Mouse (Mus musculus) left cerebral cortex, postnatal 10 days (tissue): ENCODE measurements around the gene Muc2. TPM values are rescaled to one million over a fixed set of nuclear protein-coding genes. Genes with fewer than 3 reads are reported as not detected.
"Not testable (repeated sequence)": the region's sequence is repeated elsewhere in the genome, so short reads cannot be mapped to it uniquely, and the experiment has no call there.

ENCODE experiments used
- DNase-seq, 2 experiments: peaks; one replicate each; pipeline ENCODE4 v3.0.0; 2021 to 2022; ENCODE audit warnings: low spot score in 2 of 2, mixed read lengths in 1 of 2; ENCODE audit errors: extremely low spot score in 1 of 2
- intact Hi-C: fragments of 180-260 bp; cut with DNase I; formaldehyde crosslinking; loops from one replicate; pipeline ENCODE4 v1.15.1; 2025
- total RNA-seq, 2 experiments: library from RNA; stranded (reverse); gene quantifications; 2 replicates each; pipeline ENCODE4 v1.2.3; 2021

Muc2 gene
- total RNA-seq: under 1 TPM; 0.34 to 0.55 TPM

GRCm38 (mm10) chr7:141690040-141690439 is at the start of gene Muc2:
Gene Muc2 (plus strand): TSS chr7:141690340.
- intact Hi-C loops: no loop called here
- DNase-seq: no peak

- intact Hi-C loops: no loop called here
- no peak for DNase-seq
These were observed 47.8 kb upstream of the Muc2 start for GRCm38 (mm10) chr7:141642375-141642774.

- intact Hi-C loops: no loop called here
- no peak for DNase-seq
These were observed 47.0 kb upstream of the Muc2 start for GRCm38 (mm10) chr7:141643160-141643559.

- intact Hi-C loops: no loop called here
- DNase-seq: peak in 1 of 2 experiments; percentile 50
These were observed 43.1 kb upstream of the Muc2 start for GRCm38 (mm10) chr7:141647083-141647482.

- no peak for DNase-seq
- intact Hi-C loops: no loop called here
These were observed 42.3 kb upstream of the Muc2 start for GRCm38 (mm10) chr7:141647815-141648214.

GRCm38 (mm10) chr7:141652191-141652590 is 37.9 kb upstream of the Muc2 start:
- no peak for DNase-seq
- intact Hi-C loops: no loop called here

- intact Hi-C loops: no loop called here
- DNase-seq: no peak
These were observed 29.8 kb upstream of the Muc2 start for GRCm38 (mm10) chr7:141660346-141660745.

GRCm38 (mm10) chr7:141661481-141661880 is 28.7 kb upstream of the Muc2 start:
- intact Hi-C loops: no loop called here
- peak in 1 of 2 experiments; percentile 15 for DNase-seq

GRCm38 (mm10) chr7:141662223-141662622 is 27.9 kb upstream of the Muc2 start:
- intact Hi-C loops: no loop called here
- DNase-seq: peak in 1 of 2 experiments; percentile 4

- peak in 1 of 2 experiments; percentile 48 for DNase-seq
- intact Hi-C loops: no loop called here
These were observed 23.9 kb upstream of the Muc2 start for GRCm38 (mm10) chr7:141666190-141666589.

- DNase-seq, intact Hi-C loops: not testable (repeated sequence)
These were observed 21.0 kb upstream of the Muc2 start for GRCm38 (mm10) chr7:141669097-141669496.

- intact Hi-C loops: no loop called here
- DNase-seq: no peak
These were observed 19.1 kb upstream of the Muc2 start for GRCm38 (mm10) chr7:141670999-141671398.

- intact Hi-C loops: no loop called here
- DNase-seq: no peak
These were observed 18.4 kb upstream of the Muc2 start for GRCm38 (mm10) chr7:141671626-141672291.

GRCm38 (mm10) chr7:141678922-141679321 is 11.2 kb upstream of the Muc2 start:
- intact Hi-C loops: no loop called here
- no peak for DNase-seq

- DNase-seq: no peak
- intact Hi-C loops: no loop called here
These were observed 2.8 kb upstream of the Muc2 start for GRCm38 (mm10) chr7:141687330-141687729.

GRCm38 (mm10) chr7:141693591-141694273 is 3.6 kb downstream of the Muc2 start:
- intact Hi-C loops: no loop called here
- DNase-seq: peak in 1 of 2 experiments; percentile 45

- no peak for DNase-seq
- intact Hi-C loops: no loop called here
These were observed 4.1 kb downstream of the Muc2 start for GRCm38 (mm10) chr7:141694274-141694639.

GRCm38 (mm10) chr7:141696538-141696937 is 6.4 kb downstream of the Muc2 start:
- intact Hi-C loops: no loop called here
- DNase-seq: no peak

GRCm38 (mm10) chr7:141699556-141700220 is 9.5 kb downstream of the Muc2 start:
- intact Hi-C loops: no loop called here
- DNase-seq: no peak
